Mouse (Mus musculus): Measurements from ENCODE around the gene Pmvk.
A peak's percentile ranks its signal among the peaks of the same experiment; 100 is the strongest.

The Pmvk gene

DNA sequence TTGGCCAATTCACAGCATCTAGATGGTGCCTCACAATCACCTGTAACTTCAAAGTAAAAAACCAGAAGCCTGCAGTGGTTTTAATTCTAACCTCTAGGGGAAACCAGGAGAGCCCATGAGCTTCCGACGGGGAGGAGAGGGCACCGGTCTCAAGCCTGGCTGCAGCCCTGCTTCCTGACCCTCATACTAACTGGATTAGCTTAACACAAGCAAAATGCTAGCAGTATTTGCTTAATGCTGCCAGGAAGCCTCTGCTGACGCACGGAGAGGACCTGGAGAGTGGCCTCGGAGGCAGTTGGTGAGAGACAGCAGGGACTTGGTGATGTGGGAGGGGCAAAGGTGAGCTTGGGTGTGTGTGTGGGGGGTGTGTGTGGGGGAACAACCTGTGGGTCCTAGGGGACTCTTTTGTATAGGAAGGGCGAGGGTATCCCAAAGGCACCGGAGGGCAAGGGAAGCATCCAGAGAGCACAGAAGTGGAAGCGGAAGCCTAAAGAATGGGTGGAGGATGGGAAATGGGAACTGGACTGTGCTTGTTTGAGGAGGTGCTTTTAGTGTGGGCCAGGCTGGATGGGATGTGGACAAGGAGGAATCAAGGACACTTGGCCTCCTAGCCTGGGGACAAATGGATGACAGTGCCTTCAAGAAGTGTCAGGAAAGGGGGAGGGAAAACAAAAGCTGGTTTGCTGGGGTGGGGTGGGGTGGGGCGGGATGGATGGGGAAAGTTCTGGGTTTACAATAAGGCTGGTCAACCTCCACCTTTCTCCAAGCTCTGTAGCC is at the start of gene Pmvk:
Pmvk (plus strand) TSS at position 141 of the 777 bp plus-strand sequence.
- no peak for DNase-seq (ENCODE audit: low read depth, low spot score)

DNA sequence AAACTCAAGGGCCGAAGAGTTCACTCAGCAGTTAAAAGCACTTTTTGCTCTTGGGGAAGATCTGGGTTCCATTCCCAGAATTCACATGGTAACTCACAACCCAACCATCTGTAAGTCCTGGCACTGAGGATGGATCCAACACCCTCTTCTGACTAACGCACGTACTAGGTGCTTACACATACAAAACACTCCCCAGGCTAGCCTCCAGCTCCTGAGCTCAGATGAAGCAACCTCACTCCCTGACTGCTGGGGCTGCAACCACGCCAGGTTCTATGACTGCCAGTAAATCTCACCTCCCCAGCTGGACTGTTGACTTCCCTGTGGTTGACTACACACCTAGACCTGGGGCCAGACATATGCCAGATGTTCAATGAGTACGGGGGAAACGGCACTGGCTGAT is 47.5 kb upstream of the Pmvk start:
- no peak for DNase-seq (ENCODE audit: low read depth, low spot score)

DNA sequence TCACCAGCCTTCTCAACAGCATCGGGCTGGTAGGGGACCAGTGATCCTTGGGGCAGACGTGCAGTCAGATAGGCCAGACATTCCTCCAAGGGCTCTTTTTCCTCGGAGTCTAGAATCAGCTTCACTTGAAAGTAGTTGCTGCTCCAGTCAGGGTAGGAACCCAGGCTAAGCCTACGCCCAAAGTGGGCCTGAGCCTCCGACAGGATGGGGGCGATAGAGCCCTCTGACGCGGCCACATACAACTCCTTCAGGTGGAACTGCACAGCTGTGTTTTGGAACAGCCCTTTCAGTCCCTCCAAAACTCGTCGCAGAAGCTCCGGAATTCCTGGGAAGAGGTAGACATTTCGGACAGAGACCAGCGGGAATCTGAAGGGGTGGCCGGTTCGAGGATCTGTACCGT is 45.9 kb upstream of the Pmvk start:
- DNase-seq (ENCODE audit: low read depth, low spot score) = no peak

DNA sequence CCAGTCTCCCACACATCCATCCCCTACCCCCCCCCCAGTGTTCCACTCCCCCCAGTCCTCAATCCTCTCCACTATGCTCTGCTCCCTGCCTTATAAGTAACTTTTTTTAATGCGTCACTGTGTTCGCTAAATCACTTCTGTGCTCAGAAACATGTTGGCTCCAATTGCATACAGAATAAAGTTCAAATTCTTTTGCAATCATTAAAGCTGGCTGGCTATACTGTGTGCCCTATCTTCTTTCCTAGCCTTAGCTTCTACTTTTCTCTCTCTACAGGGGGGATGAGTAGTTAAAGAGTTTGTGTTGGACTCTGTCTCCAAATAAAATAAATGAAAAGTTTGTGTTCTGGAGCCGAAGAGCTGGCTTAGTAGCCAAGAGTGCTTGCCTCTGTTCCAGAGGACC is 44.6 kb upstream of the Pmvk start:
- DNase-seq (ENCODE audit: low read depth, low spot score) = no peak

DNA sequence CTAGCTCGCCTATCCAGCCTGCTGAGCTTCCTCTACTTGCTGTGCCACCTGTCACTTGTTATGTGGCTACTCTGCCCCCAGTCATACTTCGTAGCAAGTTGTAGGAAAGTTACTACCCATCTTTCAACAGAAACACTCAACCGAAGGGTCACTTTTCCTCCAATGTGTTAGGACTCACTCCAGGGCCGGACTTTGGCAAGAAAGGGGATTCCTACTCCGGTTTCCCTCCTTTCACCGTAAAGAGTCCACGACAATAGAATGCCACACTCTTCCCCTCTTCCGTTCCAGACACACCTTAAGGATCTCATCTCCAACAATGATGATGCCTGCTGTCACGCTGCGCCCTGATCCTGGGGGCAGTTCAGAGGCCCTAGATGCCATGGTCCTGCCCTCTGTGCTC is 43.5 kb upstream of the Pmvk start:
- no peak for DNase-seq (ENCODE audit: low read depth, low spot score)

DNA sequence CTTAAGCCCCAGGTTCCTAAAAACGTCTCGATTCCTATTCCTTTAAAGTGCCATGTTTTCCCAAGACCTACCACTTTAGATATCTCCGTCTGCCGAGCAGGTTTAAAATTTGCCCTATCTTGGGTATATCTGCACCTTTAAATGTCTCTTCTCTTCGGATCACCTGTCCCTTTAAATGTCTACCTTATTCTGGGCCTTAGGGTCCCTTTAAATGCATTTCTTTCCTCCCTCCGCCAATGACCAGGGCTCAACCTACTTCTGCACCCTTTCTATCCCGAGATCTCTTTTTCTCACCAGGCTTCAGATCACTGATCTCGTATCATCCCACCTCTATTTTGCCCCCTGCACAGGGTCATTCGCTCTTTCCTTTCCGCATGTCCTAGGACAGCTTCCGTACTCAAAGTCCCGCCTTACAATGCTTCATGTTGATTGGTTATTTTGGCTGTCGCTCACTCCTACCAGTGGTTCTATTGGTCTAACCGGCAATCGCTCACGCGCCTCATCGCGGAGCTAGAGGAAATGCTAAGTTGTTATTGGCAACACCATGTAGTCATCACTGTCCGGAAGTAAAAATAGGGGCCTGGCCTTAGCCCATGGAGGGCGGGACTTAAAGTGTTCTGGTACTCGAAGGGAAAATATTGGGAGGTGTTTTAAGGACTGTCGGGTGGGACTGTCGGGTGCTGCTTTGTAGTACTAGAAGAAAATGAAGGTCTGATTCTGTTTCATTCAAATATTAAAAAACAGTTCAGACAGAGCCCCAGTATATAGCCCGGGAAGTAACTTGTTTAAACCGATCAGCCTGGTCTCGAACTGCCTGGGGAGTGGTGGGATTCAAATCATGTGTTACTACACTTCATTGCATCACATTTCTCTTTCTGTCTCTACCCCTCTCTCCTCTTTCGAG is 42.6 kb upstream of the Pmvk start, which contains the start of gene Flad1:
Flad1 (minus strand) TSS at position 381 of the 904 bp plus-strand sequence.
- peak; percentile 100 for DNase-seq (ENCODE audit: low read depth, low spot score)

DNA sequence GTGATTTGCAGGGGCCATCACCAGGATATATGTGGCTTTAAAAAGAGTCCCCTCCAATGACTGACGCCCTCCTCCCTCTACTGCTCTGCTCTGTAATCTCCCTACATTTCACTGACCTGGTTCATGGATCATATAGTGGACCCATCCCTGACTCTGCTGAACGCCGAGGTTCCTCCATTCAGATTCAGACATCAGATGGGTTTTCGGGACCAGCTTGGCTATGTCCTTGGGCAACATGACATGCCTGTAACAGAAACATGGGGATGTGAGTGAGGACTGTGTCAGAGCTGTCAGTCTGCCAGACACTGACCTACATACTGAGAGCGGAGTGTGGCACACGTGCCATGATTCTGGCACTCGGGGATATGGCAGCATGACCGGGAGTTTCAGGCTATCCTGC is 38.2 kb upstream of the Pmvk start:
- no peak for DNase-seq (ENCODE audit: low read depth, low spot score)

DNA sequence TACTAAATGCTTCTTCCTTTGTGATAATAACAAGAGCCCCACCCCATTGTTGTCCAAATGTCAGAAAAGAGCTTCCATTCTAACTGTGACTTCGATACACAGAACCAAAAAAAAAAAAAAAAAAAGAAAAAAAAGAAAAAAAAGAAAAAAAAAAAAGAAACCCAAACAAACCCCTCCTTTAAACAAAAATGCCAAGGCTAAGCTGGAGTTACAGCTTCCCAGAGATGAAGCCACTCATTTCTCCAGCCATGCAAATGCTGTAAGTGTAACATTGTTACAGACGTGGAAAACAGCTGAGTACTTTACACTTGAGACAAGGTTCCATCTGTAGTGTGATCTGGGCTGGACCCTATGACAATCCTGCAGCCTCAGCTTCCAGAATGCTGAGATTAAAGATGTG is 37.2 kb upstream of the Pmvk start:
- DNase-seq (ENCODE audit: low read depth, low spot score) = no peak

DNA sequence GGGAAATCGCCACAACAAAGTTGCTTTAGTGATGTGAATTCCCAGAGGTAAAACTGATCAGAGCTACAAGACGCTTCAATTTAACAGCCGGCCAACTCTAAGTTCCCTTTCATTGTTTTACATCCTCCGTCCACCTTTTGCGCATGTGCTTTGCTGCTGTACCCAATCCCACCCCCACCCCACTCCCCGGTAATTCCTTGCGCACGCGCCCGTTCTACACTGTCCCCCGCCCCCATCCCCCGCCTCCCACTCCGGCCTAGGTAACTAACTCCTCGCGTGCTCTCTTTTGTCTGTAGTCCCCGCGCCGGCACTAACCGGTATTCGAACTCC is 36.5 kb upstream of the Pmvk start:
- DNase-seq (ENCODE audit: low read depth, low spot score) = peak; percentile 94

DNA sequence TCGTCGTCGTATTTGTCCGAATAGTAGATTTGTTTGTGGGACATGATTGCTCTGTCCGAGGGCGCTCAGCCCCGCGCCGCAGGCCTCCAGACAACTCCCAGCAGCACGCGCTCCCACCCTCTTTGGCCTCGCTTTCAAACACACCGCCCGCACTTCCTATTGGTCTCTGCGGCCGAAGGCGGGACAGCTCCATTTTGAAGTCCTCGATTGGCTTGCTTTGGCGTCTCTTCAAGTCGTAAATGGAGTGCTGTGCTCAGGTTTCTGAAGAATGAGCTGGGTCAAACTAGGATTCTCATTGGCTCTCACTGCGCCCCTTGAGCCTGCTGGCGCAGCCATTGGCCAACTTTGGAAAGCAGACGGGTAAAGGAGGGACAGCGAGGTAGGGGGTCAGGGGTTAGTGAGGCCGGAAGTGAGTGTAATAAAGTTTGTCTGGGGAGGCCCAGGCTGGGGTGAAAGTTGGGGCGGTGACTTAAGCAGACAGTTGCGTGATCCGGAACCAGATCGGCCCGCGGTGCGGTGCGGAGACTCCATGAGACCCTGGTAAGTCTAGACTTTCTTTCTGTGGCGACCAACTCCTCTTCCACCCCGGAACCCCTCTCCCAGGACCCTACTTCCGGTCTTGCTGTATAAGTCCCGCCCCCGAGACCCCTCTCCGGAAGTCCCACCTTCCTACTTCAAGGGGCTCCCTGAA is 36.0 kb upstream of the Pmvk start, which contains the start of the genes Cks1b and Shc1:
Cks1b (minus strand) TSS at position 214 of the 691 bp plus-strand sequence.
Shc1 (plus strand) TSS at position 274 of the 691 bp plus-strand sequence.
- DNase-seq (ENCODE audit: low read depth, low spot score) = peak; percentile 98

DNA sequence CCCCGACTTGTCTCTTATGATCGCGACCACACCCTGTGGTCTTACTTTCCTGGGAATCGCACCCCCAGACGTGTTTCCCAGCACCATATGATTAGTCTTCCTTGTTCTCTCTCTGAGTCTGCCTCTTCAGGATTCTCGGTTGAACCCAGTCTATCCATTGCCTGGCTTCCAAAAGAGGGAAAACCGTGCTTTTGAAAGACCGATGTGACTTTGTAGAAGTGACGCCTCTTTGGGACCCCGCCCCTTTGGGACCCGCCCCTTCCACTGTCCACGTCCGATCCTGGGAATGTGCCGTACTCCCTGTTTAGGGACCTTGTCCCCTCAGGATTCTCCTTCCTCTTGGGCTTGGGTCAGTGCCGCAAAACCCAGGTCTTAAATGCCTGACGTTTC is 35.5 kb upstream of the Pmvk start:
- DNase-seq (ENCODE audit: low read depth, low spot score) = no peak

DNA sequence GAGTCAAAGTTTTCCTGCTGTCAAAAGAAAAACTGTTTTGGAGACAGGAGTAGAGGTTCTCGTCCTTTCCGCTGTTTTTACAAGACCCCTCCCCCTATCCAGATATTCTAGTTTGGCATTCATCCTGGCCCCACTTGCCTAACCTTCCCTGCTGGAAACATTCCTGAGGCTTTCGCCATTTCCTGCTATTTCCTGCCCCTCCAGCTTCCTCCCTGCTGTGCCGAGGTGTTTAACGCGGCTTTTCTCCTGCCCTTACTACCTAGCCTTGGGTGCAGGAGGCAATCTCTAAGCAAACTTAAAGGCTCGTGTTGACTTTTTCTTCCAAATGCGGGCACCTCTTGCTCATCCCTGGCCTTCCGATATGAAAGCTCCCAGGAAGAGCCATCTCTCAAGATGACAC is 34.8 kb upstream of the Pmvk start:
- no peak for DNase-seq (ENCODE audit: low read depth, low spot score)

DNA sequence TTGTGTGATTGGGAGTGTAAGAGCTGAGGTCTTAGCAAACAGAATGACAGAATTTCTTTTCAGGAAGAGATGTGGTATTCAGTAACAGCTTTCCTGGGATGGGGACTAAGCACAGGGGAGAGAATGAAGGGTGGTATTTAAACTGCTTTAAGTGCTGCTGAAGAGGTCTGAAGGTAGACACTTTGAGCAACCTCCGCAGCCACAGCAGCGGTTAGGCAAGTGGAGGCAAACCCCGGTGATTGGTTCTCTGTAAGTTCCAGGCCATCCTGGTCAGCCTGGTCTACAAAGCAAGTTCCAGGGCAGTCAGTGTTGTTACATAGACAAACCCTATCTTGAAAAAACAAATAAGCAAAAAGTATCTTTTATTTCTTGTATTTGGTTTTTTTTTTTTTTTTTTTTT is 34.4 kb upstream of the Pmvk start:
- no peak for DNase-seq (ENCODE audit: low read depth, low spot score)

DNA sequence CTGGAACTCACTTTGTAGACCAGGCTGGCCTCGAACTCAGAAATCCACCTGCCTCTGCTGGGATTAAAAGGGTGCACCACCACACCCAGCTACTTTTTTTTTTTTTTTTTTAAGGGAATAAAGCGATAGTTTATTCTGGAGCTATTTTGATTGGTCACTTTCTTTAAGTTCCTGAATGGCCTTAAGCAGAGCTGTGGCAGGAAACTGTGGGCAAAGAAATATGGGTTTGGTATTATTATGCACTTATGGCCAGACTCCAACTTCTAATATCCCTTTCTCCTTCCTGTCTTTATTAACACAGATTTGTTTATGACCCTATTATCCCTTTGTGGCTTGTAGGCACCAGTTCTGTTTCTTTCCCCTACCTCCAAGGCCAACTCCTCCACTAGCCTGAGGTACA is 33.9 kb upstream of the Pmvk start:
- DNase-seq (ENCODE audit: low read depth, low spot score) = no peak

DNA sequence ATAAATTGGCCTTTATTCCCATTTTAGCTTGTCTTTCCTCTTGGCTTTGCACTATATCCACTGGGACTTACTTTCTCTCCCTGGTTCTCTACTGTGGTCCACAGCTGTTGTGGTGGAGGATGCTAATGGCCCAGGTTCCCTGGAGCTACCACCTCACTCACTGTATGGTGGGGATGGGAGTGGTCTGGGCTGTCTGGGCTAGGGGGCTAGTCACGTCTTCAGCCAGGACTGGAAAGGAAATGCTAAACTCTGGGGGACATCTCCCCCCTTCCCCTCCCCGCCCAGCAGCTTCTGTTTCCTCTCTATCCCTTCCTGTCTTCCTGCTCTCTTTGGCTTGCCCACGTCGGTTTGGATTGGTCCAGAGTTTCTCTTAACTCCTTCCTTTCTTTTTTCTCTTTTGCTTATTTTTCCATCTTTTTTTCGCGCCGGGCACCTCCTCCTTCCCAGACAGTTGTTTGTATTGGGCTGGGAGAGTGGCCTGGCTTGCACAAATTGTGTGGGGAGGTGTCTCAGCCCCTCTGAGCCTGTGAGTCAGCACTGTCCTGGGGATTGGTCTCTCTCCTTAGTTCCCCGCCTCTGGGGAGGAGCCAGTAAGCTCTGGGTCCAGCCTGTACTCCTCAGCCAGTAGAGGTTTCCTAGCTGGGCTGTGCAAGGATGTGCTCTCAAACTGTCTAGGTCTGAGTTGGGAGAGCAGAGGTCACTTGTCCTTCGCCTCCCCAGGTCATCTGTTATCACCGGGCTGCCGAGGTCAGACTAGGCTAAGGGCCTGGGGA is 33.2 kb upstream of the Pmvk start:
- DNase-seq (ENCODE audit: low read depth, low spot score) = peak; percentile 20

DNA sequence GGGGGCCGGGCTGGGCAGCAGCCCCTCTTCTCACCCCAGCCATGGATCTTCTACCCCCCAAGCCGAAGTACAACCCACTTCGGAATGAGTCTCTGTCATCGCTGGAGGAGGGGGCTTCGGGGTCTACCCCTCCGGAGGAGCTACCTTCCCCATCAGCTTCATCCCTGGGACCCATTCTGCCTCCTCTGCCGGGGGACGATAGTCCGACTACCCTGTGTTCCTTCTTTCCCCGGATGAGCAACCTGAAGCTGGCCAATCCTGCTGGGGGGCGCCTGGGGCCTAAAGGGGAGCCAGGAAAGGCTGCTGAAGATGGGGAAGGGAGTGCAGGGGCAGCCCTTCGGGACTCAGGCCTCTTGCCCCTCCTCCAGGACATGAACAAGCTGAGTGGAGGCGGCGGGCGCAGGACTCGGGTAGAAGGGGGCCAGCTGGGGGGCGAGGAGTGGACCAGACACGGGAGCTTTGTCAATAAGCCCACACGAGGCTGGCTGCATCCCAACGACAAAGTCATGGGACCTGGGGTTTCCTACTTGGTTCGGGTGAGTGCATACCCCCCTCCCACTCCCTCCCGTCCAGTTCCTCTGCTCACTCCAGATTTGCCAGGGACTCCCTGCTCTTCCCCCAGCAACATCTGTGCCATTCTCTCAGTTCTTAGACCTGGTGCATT is 32.4 kb upstream of the Pmvk start:
- no peak for DNase-seq (ENCODE audit: low read depth, low spot score)

DNA sequence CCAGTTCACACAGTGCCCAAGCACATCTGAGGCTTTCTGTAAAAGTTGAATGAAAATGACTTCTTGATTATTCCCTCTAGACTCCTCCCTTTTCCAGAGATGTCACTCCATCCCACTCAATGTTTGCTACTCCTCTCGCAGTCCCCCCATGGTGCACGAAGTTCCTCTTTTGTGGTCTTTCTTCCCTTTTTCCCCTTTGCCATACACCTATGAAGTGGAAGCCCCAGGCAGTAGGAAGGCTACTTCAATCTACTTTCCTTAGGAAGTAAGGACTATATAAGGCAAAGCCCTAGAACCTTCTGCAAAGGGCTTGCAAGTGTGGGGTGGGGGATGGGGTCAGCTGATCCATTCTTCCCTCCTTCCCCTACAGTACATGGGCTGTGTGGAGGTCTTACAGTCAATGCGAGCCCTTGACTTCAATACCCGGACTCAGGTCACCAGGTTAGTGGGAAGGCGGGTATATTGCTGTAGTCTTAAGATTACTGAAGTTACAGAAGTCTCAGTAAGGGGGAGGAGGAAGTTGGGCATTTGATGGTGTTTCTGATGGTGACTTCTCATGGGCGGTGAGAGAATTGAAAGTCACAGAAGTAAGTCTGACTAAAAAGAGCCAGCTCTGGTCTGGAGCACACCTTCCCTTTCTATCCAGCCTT is 31.7 kb upstream of the Pmvk start:
- DNase-seq (ENCODE audit: low read depth, low spot score) = no peak

DNA sequence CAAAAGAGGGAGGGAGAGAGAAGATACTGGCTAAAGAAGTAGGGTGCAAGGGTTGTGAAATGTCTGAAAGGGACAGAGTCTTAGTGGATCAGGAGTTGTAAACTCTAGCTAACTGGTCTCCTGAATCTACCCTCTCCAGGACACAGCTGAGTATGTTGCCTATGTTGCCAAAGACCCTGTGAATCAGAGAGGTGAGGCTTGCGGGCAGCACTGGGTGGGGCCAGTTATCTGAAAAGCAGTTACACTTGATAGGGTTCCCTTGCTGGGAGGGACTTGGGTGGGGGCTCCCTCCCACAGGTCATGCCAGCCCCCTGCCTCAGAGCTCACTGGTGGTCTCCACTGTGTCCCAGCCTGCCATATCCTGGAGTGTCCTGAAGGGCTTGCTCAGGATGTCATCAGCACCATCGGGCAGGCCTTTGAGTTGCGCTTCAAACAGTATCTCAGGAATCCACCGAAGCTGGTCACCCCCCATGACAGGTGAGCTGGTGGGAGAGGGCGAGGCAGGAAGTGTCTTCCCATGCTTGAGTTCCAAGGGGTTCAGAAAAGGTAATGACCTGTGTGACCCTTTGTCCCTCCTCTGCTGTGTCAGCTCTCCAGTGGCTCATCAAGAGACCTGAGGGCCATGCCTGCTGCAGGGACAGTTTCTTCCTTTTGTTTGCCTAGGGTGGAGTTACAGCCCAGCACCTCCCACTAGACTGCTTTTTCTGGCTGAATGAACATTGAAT is 29.8 kb upstream of the Pmvk start:
- DNase-seq (ENCODE audit: low read depth, low spot score) = no peak

DNA sequence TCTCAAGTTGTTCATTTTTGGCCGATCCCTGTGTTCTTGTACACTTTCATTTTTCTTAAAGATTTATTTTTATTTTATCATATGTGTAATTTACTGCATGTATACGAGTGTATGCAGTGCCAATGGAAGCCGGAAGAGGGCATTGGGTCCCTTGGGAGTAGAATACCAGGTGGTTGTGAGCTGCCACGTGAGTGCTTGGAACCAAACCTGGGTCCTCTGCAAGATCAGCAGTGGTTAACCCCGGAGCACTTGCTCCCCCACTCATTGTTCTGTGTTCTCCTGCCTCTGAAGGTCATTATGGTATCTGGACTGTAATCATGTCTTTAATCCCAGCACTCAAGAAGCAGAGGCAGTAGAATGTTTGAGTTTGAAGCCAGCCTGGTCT is 29.2 kb upstream of the Pmvk start:
- DNase-seq (ENCODE audit: low read depth, low spot score) = no peak

DNA sequence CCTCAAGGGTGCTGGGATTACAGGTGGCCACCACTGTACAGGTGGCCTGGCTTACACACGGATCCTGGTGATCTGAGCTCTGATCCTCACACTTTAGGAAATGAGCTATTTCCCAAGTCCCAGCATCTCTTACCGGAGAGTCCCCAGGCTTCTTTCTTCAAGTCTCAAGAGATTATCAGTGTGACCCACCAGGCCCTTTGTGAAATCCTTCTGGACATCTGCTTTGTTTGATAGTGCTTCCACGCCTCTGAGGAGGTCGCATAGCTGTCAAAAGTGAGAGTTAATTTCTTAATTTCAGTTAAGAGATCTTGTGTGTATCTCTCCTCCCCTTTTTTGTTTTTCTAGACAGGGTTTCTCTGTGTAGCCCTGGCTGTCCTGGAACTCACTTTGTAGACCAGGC is 28.5 kb upstream of the Pmvk start:
- DNase-seq (ENCODE audit: low read depth, low spot score) = no peak

Measured in A20 (cell line).